Mouse (Mus musculus) erythroblast, embryonic 14.5 days (primary cell): ENCODE measurements around the gene Plagl2. TPM values are rescaled to one million over a fixed set of nuclear protein-coding genes. Genes with fewer than 3 reads are reported as not detected.

Source experiments
- H3K27me3 ChIP-seq: 2 replicates; pipeline ENCODE4 v1.6.1; 2012; ENCODE audit warnings: inconsistent platforms; ENCODE audit not compliant: control insufficient read depth
- H3K36me3 ChIP-seq: 2 replicates; pipeline ENCODE4 v1.6.1; 2012; ENCODE audit warnings: mild to moderate bottlenecking, inconsistent platforms; ENCODE audit not compliant: control insufficient read depth
- H3K4me1 ChIP-seq: 2 replicates; pipeline ENCODE4 v1.6.1; 2012; ENCODE audit warnings: inconsistent platforms; ENCODE audit not compliant: control insufficient read depth
- H3K4me3 ChIP-seq: replicated peaks from 2 replicates; pipeline ENCODE3; 2012; ENCODE audit warnings: moderate library complexity, mild to moderate bottlenecking, inconsistent platforms
- H3K9me3 ChIP-seq: 2 replicates; pipeline ENCODE4 v1.6.1; 2012; ENCODE audit warnings: low read length, inconsistent platforms, mixed read lengths; ENCODE audit not compliant: control insufficient read depth
- GATA1 ChIP-seq: IDR thresholded peaks from 2 replicates; pipeline ENCODE4 v1.6.1; 2012; ENCODE audit warnings: low read length, inconsistent platforms, mixed read lengths
- TAL1 ChIP-seq: IDR thresholded peaks from 3 replicates; pipeline ENCODE4 v1.6.1; 2012; ENCODE audit warnings: low read length, inconsistent platforms, mixed read lengths
- polyA plus RNA-seq: library from polyadenylated mRNA; stranded (reverse); fragments of >175 nt; gene quantifications from 2 replicates; pipeline ENCODE4 v1.2.3, GENCODE M21; 2012

Plagl2 gene
- polyA plus RNA-seq, 1 experiment = 2.2 TPM

DNA sequence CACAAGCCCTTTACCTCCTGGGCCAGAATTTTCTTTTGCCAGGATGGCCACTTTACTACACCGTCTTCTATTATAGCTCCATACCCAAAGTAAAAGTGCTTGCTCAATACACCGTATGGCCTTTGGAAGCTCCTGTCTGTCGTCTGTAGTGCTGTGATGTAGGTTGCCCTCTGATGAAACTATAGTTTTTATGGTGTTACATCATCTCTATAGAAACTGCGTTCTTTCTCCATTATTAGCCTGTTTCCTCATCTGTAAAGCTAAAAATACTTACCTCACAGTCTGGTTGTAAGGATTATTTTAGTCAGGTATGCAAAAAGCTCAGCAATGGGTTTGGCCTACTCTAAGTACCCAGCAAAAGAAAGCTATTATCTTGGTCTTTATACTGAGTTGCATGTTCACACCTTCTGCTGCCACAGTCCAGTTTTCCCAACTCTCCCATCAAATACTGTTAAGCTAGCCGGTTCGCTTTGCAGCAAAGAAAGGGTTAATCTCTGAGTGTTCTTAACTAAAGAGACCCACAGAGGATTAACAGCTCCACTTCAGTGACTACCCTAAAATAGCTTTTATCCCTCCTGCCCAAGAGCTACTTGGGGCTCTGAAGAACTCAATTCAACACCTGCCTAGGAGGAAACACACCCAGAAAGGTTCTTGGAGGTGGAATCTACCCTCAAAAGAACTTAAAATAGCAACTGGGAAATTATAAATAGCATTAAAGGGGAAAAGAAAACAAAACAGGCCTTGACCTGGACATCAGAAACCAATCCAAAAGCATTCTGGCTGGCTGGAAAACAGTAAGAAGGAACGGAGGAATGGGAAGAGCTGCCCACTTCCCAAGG is 2.0 kb downstream of the Plagl2 start:
- Histone ChIP-seq H3K36me3 (peaks cover 70% of the 10 kb centered on the region), H3K4me3 (peak overlapping the region; percentile 88), H3K27me3 (no peaks in the 10 kb centered on the region), H3K4me1 (peaks cover 73% of the 10 kb centered on the region), H3K9me3 (no peaks in the 10 kb centered on the region)
- TF ChIP-seq GATA1 = no peak
- no peak for TF ChIP-seq TAL1

- peak overlapping the region; percentile 88 for H3K4me3 ChIP-seq
Observed at GRCm38 (mm10) chr2:153238406-153238805, 2.8 kb downstream of the Plagl2 start.

DNA sequence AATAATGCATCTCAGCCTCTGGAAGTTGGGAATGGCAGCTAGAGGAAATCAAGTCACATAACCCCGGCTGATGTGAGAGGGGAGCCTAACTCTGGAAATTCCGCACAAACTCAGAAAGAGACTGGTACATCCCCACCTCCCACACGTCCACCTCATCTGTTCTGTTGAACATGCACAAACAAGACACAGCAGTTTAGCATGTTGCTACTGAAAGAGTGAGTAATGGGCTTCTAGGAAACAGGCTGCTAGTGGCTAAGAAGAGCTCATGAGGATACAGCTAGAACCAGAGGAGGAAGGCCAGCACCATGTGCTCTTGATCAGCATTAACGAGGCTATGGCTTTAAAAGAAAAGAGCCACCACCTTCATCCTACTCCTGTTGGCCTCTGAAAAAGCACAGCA is 3.3 kb downstream of the Plagl2 start:
- no peaks in the 10 kb centered on the region for H3K27me3 ChIP-seq
- no peaks in the 10 kb centered on the region for H3K9me3 ChIP-seq
- peaks cover 69% of the 10 kb centered on the region for H3K4me1 ChIP-seq
- H3K4me3 ChIP-seq = peak overlapping the region; percentile 88
- peaks cover 73% of the 10 kb centered on the region for H3K36me3 ChIP-seq
- TF ChIP-seq GATA1 = no peak
- no peak for TF ChIP-seq TAL1

More at GRCm38 (mm10) chr2:153238406-153238805, 2.8 kb downstream of the Plagl2 start:
- Histone ChIP-seq H3K36me3 (peaks cover 73% of the 10 kb centered on the region), H3K4me1 (peaks cover 74% of the 10 kb centered on the region), H3K9me3 (no peaks in the 10 kb centered on the region), H3K27me3 (no peaks in the 10 kb centered on the region)
- TF ChIP-seq TAL1 = no peak
- TF ChIP-seq GATA1 = no peak

- no peak overlapping the region for H3K4me3 ChIP-seq
- no peak for TF ChIP-seq GATA1
- TF ChIP-seq TAL1 = no peak
- H3K4me1 ChIP-seq = peaks cover 65% of the 10 kb centered on the region
- no peaks in the 10 kb centered on the region for H3K9me3 ChIP-seq
- no peaks in the 10 kb centered on the region for H3K27me3 ChIP-seq
- peaks cover 79% of the 10 kb centered on the region for H3K36me3 ChIP-seq
Observed at GRCm38 (mm10) chr2:153237193-153237592, 4.0 kb downstream of the Plagl2 start.

- H3K27me3 ChIP-seq = no peaks in the 10 kb centered on the region
- H3K4me1 ChIP-seq = peaks cover 88% of the 10 kb centered on the region
- H3K9me3 ChIP-seq = no peaks in the 10 kb centered on the region
- peak overlapping the region; percentile 29 for H3K4me3 ChIP-seq
- no peak for TF ChIP-seq TAL1
- H3K36me3 ChIP-seq = peaks cover 92% of the 10 kb centered on the region
Observed at GRCm38 (mm10) chr2:153228523-153228922, 12.7 kb downstream of the Plagl2 start.

- Histone ChIP-seq H3K27me3 (no peaks in the 10 kb centered on the region), H3K36me3 (peaks cover 89% of the 10 kb centered on the region), H3K9me3 (no peaks in the 10 kb centered on the region), H3K4me3 (peak overlapping the region; percentile 29), H3K4me1 (peaks cover 93% of the 10 kb centered on the region)
- peak; percentile 64 for TF ChIP-seq GATA1
- peak; percentile 68 for TF ChIP-seq TAL1
Observed at GRCm38 (mm10) chr2:153227959-153228358, 13.3 kb downstream of the Plagl2 start.

- peak overlapping the region; percentile 63 for H3K4me3 ChIP-seq
- TF ChIP-seq TAL1 (no peak), GATA1 (no peak)
- H3K27me3 ChIP-seq = no peaks in the 10 kb centered on the region
- H3K36me3 ChIP-seq = peaks cover 72% of the 10 kb centered on the region
- H3K9me3 ChIP-seq = no peaks in the 10 kb centered on the region
- H3K4me1 ChIP-seq = peaks cover 98% of the 10 kb centered on the region
Observed at GRCm38 (mm10) chr2:153225595-153225953, 15.7 kb downstream of the Plagl2 start.

DNA sequence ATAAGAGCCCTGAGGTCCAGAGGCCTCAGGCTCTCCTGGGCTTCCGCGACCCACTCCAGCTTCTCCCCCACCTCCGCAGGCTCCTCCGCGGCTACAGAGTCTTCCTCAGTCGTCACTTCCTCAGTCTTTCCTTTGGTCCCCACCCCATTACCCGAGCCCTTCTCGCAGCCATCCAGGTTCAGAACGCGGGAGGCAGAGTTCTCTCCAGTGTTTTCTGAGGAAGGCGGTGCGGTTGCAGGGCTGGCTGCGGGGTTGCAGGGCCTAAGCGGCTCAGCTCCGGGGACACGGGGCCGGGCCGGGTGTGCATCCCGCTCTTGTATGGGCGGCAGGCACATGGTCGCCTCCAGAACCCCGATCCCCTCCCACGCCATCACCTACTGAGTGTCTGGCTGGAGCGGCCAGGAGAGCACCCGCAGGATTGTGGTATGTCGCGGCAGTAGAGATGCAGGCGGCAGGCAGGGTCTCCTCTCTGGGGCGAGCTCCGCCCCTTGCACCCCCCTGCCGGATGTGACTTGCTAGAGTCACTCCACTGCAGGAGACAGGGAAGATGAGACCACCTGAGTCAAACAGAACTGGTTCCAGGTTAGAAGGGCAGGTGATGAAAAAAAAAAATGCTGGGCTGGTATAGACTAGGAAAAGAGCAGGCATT is 16.2 kb downstream of the Plagl2 start, which contains the start of gene Tspyl3:
Tspyl3 (minus strand) TSS at position 496 of the 649 bp plus-strand sequence.
- Histone ChIP-seq H3K27me3 (no peaks in the 10 kb centered on the region), H3K4me3 (peak within 1 kb of the TSS; percentile 63), H3K9me3 (no peaks in the 10 kb centered on the region), H3K4me1 (peaks cover 98% of the 10 kb centered on the region), H3K36me3 (peaks cover 70% of the 10 kb centered on the region)
- no peak for TF ChIP-seq TAL1
- TF ChIP-seq GATA1 = no peak

GRCm38 (mm10) chr2:153222566-153222965 is 18.7 kb downstream of the Plagl2 start:
- H3K4me3 ChIP-seq = no peak overlapping the region
- no peaks in the 10 kb centered on the region for H3K27me3 ChIP-seq
- no peak for TF ChIP-seq GATA1
- TF ChIP-seq TAL1 = no peak
- peaks cover 51% of the 10 kb centered on the region for H3K36me3 ChIP-seq
- peaks cover 93% of the 10 kb centered on the region for H3K4me1 ChIP-seq
- no peaks in the 10 kb centered on the region for H3K9me3 ChIP-seq
